Mouse (Mus musculus): ENCODE measurements around the gene Nppb. TPM values are rescaled to one million over a fixed set of nuclear protein-coding genes. Genes with fewer than 3 reads are reported as not detected.

The Nppb gene
- polyA plus RNA-seq, 1 experiment, result not detected

DNA sequence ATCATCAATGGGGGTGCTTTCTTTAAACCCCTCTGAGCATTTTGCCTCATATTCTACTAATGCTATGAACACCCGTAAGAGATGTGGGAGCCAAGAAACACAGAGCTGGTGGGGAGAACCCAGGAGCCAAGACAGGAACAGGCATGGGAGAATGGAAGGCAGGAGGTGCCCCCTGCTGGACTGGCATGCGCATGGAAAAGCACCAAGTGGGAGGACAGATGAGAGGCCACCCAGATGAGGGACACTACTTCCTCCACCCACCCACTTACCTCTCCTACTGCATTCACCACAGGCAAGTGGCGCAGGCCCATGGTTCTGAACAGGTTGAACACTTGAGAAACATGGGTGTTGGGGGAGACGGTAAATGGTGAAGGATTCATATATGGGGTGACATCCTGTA is 22.8 kb downstream of the Nppb start:
- TF ChIP-seq GATA1 (IDR thresholded peaks at IDR 0.05; ENCODE audit: low read length), result no peak

GRCm38 (mm10) chr4:148009641-148010040 is 24.1 kb downstream of the Nppb start:
- TF ChIP-seq GATA1 (IDR thresholded peaks at IDR 0.05; ENCODE audit: low read length), result no peak

DNA sequence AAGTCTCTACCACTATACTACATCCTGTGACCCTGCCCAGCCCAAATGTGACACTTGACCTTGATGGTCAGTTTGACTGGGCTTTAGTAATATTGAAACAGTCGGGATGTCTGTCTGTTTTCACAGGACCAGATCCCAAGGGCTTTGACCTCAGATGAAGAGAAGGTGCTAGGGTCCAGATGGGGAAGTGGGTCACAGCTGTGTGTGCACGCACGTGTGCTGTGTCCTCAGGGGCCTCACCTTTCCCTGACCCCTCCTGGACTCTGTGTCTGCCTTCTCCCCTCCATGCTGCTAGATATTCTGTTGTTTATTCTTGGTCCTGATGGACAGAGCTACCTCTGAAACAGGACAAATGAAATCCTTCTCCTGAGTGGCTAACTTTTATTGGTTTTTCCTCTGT is 25.7 kb downstream of the Nppb start:
- no peak for TF ChIP-seq GATA1 (IDR thresholded peaks at IDR 0.05; ENCODE audit: low read length)

- no peak for TF ChIP-seq GATA1 (IDR thresholded peaks at IDR 0.05; ENCODE audit: low read length)
Measured at GRCm38 (mm10) chr4:148012216-148012615, 26.6 kb downstream of the Nppb start.

GRCm38 (mm10) chr4:148015418-148015817 is 29.8 kb downstream of the Nppb start:
- TF ChIP-seq GATA1 (IDR thresholded peaks at IDR 0.05; ENCODE audit: low read length), result no peak

DNA sequence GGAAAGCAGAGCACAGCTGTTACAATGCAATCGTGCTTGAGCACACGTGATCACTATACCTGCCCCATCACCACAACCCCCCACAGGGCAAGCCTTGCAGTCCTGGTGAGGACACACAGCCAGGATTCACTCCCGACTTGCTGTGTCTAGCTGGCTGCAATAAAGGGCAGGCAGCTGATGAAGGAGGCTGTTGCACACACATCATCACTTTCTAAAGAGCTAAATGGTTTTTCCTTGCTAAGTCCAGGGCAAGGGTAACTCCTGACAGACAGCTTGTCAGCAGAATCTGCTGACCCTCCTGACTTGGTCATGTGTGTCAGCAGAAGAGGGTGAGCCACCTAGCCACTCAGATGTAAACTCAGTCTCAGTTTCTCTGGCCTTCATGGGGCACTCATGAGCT is 31.4 kb downstream of the Nppb start:
- TF ChIP-seq GATA1 (IDR thresholded peaks at IDR 0.05; ENCODE audit: low read length), result no peak

DNA sequence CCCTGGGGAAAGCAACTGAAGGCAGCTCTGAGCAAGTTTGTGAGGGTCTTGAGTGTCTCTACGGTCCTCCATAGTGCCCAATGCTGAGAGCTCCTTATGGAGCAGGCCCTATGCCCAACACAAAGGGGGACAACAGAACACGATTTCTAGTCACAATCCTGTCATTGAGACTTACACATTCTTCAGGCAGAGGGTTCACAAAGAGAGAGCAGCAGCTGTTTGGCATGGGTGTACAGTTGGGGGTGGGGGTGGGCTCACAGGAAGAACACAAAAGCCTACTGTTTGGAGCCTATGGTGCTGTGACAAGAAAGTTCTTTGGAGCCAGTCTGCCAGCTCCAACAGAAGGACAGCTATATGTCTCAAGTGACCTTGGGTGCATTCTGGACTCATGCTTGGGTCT is 32.8 kb downstream of the Nppb start:
- no peak for TF ChIP-seq GATA1 (IDR thresholded peaks at IDR 0.05; ENCODE audit: low read length)

DNA sequence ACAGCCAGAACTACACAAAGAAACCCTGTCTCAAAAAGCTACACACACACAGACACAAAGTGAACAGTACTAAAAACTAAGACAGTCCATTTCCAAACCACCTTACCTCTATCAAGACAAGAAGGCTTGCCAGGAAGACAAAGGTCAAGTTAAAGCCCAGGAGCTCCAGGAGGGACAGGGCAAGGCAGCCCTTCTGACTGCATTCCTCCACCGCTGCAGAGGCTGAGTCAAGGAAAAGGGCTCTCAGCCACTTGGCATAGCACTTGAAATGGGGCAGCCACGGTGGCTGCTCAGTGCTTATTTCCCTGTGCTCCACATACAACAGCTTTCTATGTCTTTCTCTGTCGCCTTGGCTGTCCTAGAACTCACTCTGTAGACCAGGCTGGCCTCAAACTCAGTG is 38.4 kb downstream of the Nppb start:
- TF ChIP-seq GATA1 (IDR thresholded peaks at IDR 0.05; ENCODE audit: low read length), result no peak

DNA sequence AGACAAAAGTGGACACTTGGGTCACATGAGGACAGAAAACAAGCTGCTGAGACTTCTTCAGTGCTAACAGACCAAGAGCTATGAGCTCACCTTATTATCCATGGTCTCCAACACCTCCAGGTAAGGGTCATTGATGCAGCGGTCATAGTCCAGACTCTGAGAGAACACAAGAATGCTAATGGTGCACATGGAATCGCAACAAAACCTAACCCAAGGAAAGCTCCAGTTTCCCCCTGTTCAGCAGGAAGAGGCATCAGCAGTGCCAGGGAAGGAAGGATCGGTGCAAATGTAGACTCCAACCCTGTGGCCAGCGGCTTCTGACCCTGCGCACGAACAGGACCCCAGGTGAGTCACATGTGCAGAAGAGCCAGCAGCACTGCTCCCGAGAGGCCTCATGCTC is 43.7 kb downstream of the Nppb start:
- TF ChIP-seq GATA1 (IDR thresholded peaks at IDR 0.05; ENCODE audit: low read length), result no peak

- TF ChIP-seq GATA1 (IDR thresholded peaks at IDR 0.05; ENCODE audit: low read length), result no peak
Measured at GRCm38 (mm10) chr4:148030506-148030905, 44.9 kb downstream of the Nppb start.

DNA sequence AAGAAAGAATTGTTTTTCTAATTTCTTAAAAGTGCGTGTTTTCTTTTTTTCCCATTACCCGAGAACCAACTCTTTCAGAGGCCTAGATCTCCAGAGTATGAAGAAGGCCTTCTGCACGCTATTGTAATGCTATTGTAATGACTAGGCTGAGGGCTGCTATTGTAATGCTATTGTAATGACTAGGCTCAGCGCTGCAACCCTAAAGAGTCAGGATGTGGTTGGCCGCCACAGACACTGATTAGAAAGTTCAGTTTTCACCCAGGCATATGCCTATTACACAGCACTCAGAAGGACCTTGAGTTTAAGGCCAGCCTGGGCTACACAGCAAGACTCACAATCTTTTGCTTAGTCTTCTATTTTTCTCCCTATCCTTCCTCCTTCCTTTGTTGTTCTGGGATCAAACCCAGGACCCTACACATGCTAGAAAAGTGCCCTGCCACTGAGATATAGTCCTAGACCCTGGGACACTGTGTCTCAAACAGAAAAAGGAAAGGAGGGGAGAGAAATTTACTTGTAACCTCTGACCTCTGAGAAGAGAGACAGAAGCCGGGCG is 48.3 kb downstream of the Nppb start:
- TF ChIP-seq GATA1 (IDR thresholded peaks at IDR 0.05; ENCODE audit: low read length), result no peak

DNA sequence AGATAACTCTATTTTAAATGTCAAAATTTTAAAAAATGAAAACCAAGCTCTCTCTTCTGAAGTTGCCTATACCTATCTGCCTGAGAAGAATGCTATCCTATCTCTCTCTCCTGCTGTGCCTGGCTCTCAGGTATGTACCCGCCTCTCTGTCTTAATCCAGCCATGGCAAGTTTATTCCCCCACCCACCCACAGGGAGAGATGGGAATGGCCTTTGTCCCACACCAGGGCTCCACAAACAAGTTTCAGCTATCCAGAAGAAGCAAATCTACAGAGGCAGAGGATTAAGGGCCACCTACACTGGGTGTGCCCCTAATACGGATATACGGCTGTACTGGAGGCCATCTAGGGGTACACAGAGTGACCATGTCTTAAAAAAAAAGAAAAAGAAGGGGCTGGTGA is 49.9 kb downstream of the Nppb start:
- TF ChIP-seq GATA1 (IDR thresholded peaks at IDR 0.05; ENCODE audit: low read length), result no peak

Other genes with a start within 250 kb of the Nppb start
- gene Zfp984, start 176.0 kb upstream of the Nppb start, polyA plus RNA-seq (2012), result 1.6 and 1.7 TPM in 2 replicates
- gene Zfp933, start 137.4 kb upstream of the Nppb start, polyA plus RNA-seq (2012), result 0.06 and 0.10 TPM in 2 replicates
- 0.04 and 0.08 TPM in 2 replicates for gene Miip, start 117.0 kb upstream of the Nppb start, polyA plus RNA-seq (2012)
- gene Fv1, start 116.8 kb upstream of the Nppb start, polyA plus RNA-seq (2012), result not detected in 2 replicates
- 17.0 and 21.7 TPM in 2 replicates for gene Mfn2, start 81.1 kb upstream of the Nppb start, polyA plus RNA-seq (2012)
- gene Plod1, start 49.0 kb upstream of the Nppb start, polyA plus RNA-seq (2012), result 1.9 TPM in 2 replicates
- 71.1 and 78.9 TPM in 2 replicates for gene 2510039O18Rik, start 44.9 kb upstream of the Nppb start, polyA plus RNA-seq (2012)
- not detected in 2 replicates for gene Nppa, start 14.9 kb downstream of the Nppb start, polyA plus RNA-seq (2012)
- 3.5 and 4.1 TPM in 2 replicates for gene Clcn6, start 53.0 kb downstream of the Nppb start, polyA plus RNA-seq (2012)
- 9.9 and 11.2 TPM in 2 replicates for gene Mthfr, start 53.3 kb downstream of the Nppb start, polyA plus RNA-seq (2012)
- gene Agtrap, start 102.2 kb downstream of the Nppb start, polyA plus RNA-seq (2012), result 3.1 and 3.2 TPM in 2 replicates
- 28.7 and 35.5 TPM in 2 replicates for gene Mad2l2, start 144.6 kb downstream of the Nppb start, polyA plus RNA-seq (2012)
- not detected in 2 replicates for gene Draxin, start 144.9 kb downstream of the Nppb start, polyA plus RNA-seq (2012)
- gene Fbxo6, start 166.4 kb downstream of the Nppb start, polyA plus RNA-seq (2012), result 68.5 and 76.1 TPM in 2 replicates
- gene Fbxo44, start 174.7 kb downstream of the Nppb start, polyA plus RNA-seq (2012), result 4.6 and 4.8 TPM in 2 replicates
- 0.55 and 0.86 TPM in 2 replicates for gene Fbxo2, start 174.8 kb downstream of the Nppb start, polyA plus RNA-seq (2012)

Data from G1E-ER4 (cell line).